Mouse (Mus musculus) erythroblast, embryonic 14.5 days (primary cell): ENCODE results near the gene Prpf4b.

Experiments
- GATA1 ChIP-seq: IDR thresholded peaks from 2 replicates; pipeline ENCODE4 v1.6.1; 2012; ENCODE audit warnings: low read length, inconsistent platforms, mixed read lengths
- TAL1 ChIP-seq: IDR thresholded peaks from 3 replicates; pipeline ENCODE4 v1.6.1; 2012; ENCODE audit warnings: low read length, inconsistent platforms, mixed read lengths

DNA sequence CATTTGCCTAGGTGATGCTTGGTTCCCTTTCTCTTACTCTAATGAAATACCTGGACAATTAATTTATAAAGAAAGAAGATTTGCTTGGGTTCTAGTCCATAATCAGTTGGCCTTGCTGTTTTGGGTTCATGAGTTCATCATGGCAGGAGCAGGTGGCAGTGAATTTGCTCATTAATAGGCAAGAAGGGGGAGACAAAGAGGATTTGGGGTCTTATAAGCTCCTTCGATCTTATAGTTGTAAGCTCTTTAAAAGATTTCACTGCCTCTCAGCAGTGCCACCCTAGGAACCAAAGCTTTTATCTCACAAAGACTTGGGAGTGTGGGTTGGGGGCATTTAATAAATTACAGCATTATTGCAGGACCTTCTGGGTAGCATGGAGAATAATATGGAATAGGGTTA is 17.8 kb downstream of the Prpf4b start:
- no peak for TF ChIP-seq TAL1
- no peak for TF ChIP-seq GATA1
